Mouse (Mus musculus) fibroblast of lung, adult 2 months (primary cell): ENCODE results near the gene Tnpo3.

Experiments
- DNase-seq: peaks from one replicate; pipeline ENCODE4 v3.0.0-alpha.2; 2011; ENCODE audit warnings: low read depth

The Tnpo3 gene

DNA sequence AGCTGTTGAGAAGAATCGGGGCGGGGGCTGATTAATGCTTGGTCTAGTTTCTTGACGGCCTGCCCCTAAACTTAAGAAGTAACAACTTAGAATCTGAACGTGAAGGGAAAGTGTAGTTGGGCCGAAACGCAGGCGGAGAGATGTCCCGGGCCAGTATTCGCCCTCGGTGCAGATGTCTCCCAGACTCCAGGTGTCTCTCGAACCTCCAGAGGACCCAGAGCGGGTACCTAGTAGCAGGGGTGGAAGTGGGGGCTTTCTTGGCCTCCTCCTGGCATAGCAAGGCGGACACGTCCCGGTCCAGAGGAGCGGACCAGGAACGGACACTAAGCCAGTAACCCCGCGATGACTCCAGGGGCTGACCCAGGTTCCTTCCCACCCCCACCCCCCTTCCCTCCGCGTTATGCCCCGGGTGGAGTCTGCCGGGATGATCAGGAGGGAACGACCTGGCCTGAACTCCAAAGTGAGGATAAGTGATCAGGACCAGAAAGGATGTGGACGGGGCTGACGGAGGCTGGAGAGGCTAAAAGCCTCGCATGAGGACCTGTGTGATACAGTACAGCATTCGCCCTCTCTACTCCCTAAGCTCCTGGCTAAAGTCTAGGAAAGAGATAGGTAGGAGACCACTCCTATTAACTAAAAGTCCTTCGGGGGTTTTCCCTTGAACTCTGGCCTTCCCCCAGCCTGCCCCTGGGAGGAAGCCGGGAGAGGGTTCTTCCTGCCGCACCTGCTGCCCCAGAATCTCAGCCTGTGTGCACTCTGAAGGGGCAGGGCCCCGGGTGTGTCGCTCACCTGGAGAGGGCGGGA, 82.1 kb downstream of the Tnpo3 start:
- no peak for DNase-seq

DNA sequence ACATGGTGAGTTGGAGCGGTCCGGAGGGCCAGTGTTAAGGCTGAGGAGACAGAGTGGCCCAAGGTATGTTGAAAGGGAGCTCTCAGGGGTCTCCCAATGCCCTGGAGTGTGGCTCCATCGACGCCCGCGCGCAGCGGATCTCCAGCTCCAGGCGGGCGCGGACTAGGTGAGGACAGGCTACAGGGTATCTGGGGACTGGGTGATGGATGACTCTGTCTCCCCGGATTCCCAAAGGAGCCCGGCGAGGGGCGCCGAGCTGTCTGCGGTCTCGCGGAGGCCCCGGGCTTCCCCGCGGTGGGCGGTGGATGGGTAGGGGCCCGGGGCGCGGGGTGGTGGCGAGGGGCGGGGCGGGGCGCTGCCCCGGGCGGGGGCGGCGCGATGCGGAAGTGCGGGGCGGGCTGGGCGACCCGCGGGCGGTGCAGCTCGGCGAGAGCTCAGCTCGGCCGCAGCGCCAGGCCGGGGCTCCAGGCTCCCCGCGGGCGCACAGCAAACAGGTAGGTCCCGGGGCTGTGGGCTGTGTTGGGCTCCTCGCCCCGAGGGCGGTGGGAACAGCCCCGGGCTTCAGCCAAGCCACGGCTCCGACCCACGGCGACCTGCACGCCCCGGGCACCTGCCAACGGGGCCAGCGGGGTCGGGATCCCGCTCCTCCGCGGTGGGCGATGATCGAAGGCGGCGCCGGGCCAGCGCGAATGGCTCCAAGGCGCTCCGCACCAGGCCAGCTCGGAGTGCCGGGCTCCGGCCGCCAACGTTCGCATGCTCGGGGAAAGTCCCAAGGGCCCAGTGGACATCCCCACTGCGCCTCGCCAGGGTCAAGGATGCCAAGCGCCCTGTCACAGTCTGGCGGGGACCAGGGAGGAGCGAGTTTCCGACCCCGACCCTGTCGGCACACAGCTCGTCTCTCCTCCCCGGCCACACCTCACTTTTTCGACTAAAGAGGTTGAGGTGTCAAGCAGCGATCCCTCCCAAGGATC, 83.1 kb downstream of the Tnpo3 start, which contains the start of gene Irf5:
Gene Irf5 (plus strand): TSS at position 345 of the 971 bp plus-strand sequence.
- no peak for DNase-seq

DNA sequence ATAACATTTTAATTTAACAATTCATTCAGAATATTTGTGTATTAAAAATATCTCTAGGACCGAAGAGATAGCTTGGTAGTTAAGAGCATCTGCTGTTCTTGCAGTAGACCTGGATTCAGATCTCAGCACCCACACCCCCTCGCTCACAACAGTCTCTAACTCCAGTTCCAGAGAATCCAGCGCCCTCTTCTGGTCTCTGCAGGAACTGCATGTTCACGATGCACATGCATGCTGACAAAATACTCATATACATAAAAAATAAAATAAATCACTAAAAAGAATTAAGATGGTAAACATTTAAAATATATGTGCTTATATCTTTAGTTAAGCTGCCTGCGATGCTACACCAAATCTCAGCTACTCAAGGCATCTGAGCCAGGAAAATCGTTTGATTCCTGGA, 84.4 kb downstream of the Tnpo3 start:
- DNase-seq, result no peak

DNA sequence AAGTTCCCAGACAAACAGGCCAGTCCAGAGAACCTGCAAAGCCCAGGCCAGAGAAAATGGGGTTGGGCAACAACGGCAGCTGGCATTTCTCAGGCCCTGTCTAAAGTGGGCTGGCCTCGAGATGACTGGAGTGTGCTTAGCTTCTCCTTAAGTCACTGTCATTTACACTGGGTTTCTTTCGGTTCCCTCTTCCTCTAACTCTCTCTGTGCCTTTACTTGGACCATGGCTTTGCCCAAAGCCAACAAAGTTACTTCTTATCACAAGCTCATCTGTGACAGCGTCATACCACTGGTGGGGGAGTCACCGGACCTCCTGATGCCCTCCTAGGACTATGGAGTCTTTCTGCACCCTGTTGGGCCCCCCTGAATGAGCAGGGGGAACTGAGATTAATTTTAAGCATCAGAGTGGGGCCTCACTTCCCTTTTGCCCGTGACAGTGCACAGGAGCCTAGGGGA, 85.6 kb downstream of the Tnpo3 start:
- no peak for DNase-seq

DNA sequence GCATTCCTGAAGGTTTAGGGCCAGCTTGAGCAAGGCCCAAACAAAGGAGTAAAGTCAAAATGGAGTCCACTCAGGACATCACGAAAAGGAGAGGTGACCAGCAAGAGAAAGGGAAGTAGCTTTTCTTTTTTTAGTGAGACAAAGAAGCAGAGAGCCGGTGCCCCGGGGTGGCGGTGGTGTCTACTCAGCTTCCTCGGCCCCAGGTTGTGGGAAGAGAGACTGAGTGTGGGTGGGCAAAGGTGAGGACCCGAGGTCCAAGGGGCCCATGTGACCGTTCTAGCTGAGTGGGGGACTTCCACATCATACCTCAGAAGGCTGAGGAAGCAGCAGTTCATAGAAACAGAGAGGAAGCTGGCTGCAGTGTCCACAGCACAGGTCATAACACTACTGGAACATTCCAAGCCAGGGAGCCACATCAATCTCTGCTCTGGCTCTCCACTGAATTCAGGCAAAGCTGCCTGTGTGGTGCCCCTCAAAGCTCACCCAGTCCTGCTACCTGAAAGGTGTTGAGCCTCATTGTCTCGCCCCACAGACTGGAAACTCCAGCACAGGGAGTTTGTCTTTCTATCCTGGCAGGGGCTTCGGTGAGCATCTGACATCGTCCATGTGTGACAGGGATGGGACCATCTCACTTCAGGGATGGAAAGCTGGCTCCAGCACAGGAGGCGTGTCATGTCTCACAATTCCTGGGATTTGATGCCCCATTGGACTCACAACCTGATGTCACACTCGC, 86.2 kb downstream of the Tnpo3 start:
- DNase-seq, result no peak

DNA sequence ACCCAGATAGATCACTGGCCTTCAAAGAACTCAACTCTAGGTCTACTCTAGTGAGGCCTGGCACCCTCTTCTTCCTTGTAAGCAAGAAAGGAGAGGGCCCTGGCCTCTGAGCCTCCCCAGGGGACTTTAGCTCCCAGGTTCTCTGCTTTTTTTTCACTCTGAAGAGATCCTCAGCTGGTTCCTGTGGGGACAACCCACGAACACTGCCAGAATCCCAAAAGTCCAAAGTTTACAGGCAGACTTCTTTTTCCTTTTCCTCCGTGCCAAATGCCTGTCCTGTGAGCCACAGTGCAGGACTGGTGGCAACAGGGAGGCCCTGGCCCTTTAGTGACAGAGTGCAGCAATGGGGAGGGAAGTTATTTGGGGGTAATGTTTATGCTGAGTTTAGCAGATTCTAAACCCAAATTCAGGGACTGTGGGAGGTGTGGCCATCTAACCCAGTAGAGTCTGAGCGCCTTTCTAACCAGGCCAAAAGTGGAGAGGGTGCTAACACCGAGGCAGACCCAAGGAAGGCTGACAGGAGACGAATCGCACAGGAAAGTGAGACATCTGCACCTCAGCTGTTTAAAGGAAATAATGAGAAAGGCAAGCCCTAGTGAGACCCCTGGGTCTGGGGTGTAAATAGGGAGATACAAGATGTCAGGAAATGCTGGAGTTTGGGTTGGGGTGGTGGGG, 86.9 kb downstream of the Tnpo3 start:
- DNase-seq, result no peak

DNA sequence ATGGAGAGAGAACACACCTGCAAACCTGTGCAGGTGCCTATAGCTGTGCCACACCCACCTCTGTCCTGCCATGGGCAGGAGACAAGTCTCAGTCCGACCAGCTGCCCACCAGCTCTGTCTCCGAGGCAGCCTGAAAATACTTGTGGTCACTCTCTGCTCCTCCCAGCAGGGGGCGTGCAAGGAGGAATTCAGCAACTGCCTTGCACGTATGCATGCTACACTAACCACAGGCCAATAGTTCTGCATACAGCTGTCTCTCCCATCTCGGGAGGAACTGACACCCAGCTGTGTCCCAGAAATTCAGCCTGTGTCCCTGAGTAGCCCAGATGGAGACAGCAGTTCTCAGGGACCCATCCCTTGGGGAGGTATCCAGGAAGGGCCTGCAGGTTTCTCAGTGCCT, 92.5 kb downstream of the Tnpo3 start:
- no peak for DNase-seq

DNA sequence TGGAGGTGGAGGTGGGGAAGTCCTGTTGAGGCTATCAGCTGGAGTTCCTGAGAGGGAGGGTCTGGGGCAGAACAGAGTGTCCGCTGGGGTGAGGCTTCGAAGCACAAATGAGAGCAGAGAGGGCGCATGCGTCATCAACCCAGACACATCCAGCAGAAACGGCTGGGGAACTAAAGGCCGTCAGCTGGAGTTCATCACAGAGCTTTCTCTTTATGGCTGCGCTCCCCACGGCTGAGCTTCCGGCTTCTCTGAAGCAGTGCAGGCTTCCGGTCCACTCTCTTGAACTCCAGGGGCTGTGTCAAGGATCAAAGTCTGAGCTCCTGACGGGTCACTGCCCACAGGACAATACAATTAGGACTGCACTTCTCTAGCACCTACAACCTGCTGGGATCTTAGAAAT, 96.4 kb downstream of the Tnpo3 start:
- no peak for DNase-seq

DNA sequence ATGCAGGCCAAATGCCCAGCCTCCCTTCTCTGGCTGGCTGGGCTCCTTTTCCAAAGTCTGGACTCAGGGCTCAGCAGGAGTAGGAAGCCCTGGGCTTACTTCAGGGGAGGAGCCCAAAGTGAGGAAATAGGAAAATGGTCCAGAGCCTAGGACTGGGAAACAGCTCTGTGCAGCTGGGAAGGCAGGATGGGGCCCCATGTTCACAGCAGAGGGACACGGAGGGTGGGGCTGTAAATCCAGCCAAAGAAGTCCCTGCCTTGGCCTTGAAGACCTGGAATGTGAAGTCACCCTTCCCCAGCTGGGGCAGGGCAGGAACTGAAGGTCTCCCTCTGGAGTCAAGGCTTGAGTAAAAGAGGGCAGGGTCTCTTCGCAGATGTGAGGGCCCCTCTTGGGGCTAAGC, 100.6 kb downstream of the Tnpo3 start:
- no peak for DNase-seq

DNA sequence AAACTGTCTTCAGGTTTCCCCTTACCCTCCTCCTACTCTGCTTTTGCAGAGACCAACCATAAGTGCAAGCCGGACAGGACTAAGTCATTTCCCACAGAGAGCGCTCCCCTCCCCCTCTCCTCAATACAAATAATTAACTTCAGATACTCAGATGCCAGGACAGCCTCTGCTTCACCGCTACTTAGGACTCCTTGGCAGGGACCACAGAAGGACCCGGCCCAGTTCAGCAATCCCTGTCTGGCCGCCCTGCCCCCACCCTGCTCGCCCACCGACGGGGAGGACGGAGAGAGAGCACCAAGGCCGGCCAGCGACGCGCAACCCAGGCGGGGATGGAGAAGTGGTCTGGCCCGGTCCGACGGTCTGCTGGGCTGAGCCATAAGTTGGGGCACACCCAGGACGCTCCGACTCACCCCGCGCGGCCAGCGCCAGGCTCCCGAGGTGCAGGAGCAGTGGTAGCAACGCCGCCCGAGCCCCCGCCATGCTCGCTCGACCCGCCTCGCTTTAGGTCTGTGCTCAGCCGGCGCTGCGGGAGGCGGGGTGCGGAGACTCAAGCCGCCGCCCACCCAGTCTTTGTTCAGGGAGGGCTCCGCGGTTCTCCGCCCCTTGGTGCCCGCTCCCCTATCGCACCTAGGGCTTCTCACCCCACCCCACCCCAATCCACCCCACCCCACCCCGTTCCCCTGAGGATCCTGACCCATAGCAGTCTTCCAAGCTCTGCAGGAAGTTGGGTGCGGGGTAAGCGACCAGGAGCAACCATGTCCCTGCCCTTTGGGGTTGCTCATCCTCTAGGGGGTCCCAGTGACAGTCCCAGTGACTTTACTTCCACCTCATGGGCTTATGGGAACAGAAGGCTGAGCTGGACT, 102.0 kb downstream of the Tnpo3 start, which contains the start of gene Kcp:
Gene Kcp (minus strand): TSS at position 506 of the 863 bp plus-strand sequence.
- no peak for DNase-seq

DNA sequence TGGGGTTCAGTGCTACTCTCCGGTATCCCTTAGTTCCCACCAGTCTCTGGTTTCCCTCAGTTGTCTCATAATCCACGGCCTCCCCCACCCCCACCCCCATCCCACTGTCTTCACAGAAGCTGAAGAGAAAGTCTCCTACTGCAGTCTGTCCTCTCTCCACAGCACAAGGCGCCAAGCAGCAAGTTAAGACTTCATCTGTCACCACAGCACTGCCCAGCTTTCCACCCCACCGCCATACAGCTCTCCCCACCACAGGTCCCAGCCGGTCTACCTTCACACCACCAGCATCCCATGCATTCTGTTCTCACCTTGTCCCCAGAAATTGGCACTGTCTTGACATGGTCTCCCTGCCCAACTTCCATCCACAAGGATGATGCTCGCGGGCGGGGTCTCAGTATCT, 102.9 kb downstream of the Tnpo3 start:
- DNase-seq, result no peak

DNA sequence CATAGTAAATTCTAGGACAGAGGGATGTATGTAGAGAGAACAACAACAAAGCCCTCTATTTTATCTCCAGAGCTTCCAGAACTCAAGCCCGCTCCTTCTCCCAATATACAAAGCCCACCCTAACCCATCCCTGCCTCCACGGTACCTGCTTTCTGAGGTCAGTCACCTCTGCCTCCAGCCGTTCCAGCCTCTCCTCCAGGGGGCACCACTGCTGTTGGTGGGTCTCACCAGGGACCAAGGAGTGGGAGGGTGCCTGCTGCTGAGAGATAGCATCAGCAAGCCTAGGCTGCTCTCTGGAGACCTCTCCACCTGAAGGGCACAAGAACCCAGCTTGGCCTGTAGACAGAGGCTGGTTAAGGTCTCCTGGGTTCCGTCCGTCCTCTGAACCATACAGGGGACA, 104.2 kb downstream of the Tnpo3 start:
- no peak for DNase-seq

DNA sequence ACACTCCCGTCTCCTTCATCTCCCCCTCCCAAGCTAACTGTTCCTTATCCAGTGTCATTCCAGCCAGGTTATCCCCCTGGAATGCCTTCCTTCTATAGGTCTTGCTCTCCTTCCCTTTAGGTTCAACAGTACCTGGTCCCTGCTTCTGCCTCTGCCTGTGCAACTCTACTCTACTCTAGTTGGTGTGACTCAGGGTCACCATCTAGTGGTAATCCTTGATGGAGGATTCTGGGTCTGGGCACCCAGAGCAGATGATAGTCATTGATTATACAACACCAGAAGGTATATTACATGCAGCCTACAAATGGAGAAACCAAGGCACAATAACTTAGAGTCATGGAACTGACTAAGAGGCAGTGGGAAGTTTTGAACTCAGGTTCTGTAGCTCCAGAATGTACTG, 108.1 kb downstream of the Tnpo3 start:
- no peak for DNase-seq

DNA sequence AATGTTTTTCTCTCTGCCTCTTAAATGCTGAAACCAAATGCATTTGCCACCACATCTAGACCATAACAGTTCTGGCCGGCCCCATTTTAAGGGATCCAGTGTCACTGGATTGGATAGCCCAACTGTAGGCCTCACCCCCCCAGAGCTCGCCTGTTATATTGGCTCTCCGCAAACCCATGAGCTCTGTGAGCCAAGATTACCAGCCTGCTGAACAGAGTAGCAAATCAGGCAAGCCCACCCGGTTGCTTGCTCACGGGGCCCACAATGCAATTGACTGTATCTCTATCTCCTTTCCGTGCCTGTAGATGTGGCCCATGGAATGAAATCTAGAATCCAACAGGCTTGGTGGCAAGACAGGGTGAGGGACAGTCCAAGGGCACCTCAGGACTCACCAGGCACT, 108.9 kb downstream of the Tnpo3 start:
- no peak for DNase-seq

DNA sequence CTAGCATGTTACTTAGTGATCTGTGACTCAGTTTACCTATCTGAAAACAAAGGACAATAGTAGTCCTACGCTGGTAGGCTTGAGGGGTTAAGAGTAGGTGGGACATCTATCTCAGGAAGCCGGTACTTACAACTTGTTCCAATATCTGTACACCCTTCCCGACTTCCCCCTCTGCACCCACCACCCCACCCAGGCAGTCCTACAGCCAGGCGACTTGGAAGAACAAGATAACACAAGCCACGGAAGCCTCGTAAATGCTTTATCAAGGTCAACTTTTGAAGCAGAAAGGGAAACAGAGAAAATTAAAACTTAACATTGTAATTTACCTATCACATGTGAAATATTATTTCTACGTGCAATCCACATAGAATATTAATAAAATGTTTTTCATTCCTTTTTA, 109.5 kb downstream of the Tnpo3 start:
- no peak for DNase-seq

DNA sequence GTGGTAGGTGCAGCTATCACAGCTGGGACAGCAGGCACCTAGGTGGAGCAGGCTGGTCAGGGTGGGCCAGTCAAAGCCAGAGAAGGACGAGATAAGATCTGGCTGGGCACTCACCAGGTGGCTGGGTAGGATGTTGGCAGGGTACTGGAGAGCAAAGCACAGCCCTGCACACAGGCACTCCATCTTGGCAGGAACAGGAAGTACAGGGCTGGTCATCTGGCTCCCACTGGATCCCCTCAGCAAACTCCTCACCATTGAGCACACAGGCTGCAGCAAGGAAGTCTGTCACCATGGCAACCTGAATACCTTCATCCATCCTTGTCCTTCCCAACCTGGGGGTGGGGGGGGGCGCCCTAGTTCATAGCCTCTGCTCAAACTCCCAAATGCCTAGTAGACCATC, 111.9 kb downstream of the Tnpo3 start:
- no peak for DNase-seq

DNA sequence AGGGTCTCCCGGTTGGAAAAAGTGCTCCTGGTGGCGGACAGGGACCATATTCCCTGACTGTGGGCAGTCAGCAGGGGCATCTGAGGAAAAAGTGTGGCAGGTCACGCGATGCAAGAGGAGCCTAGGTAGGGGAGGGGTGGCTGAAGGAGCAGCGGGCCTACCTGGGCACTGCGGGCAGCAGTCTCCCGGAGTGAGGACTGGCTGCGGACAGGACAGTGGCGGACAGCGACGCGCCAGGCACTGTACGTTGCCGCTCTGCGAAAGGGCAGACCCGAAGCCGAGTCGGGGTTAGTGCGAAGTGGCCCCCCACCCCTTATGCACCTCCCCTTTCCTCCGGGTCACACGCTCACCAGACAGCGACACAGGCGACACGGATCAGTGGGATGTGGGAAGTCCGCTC, 113.4 kb downstream of the Tnpo3 start:
- no peak for DNase-seq

DNA sequence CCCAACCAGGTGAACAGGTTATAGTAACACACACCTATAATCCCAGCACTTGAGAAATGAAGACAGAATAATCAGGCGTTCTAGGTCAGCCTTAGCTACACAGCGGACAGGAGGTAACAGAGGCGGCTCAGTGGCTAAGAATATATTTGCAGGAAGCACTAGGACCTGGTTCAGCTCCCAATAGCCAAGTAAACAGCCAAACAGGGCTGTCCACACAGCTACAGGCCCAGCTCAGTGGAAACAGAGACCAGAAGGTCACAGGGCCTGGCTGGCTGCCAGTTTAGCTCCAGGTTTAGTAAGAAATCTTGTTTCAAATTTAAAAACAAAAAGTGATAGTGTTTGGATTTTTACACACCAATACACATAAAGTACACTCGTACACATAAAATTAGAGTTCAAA, 115.6 kb downstream of the Tnpo3 start:
- no peak for DNase-seq
